Mouse (Mus musculus) kidney, adult 11 months (tissue): Measurements from ENCODE around the gene Qsox1.

ENCODE experiments used
- DNase-seq: peaks from one replicate; pipeline ENCODE4 v3.0.0; 2022

Qsox1 gene

GRCm38 (mm10) chr1:155741988-155742387, 70.7 kb downstream of the Qsox1 start:
- DNase-seq = no peak

- no peak for DNase-seq
Observed at GRCm38 (mm10) chr1:155741378-155741945, 71.2 kb downstream of the Qsox1 start.

- peak; percentile 7 for DNase-seq
Observed at GRCm38 (mm10) chr1:155740622-155741377, 71.9 kb downstream of the Qsox1 start.

- DNase-seq = no peak
Observed at GRCm38 (mm10) chr1:155737809-155738383, 74.8 kb downstream of the Qsox1 start.

GRCm38 (mm10) chr1:155737017-155737808, 75.5 kb downstream of the Qsox1 start:
- no peak for DNase-seq

GRCm38 (mm10) chr1:155736096-155736825, 76.4 kb downstream of the Qsox1 start:
- DNase-seq = no peak

GRCm38 (mm10) chr1:155731156-155731555, 81.5 kb downstream of the Qsox1 start:
- no peak for DNase-seq

GRCm38 (mm10) chr1:155729113-155729795, 83.4 kb downstream of the Qsox1 start:
- DNase-seq = no peak

- DNase-seq = no peak
Observed at GRCm38 (mm10) chr1:155727830-155728229, 84.9 kb downstream of the Qsox1 start.
